Mouse (Mus musculus) heart, adult 2 months (tissue): ENCODE measurements around the gene Cenpx. TPM values are rescaled to one million over a fixed set of nuclear protein-coding genes. Genes with fewer than 3 reads are reported as not detected.
A peak's percentile ranks its signal among the peaks of the same experiment; 100 is the strongest.
"Not testable (repeated sequence)": the region's sequence is repeated elsewhere in the genome, so short reads cannot be mapped to it uniquely, and the experiment has no call there.

ENCODE experiments used
- DNase-seq, 2 experiments: peaks; one replicate each; pipeline ENCODE4 v3.0.0; 2021
- H3K27ac ChIP-seq: fragments of 200-600 bp; 2 replicates; pipeline ENCODE4 v1.8.1; 2022
- H3K27me3 ChIP-seq: fragments of 200-500 bp; 2 replicates; pipeline ENCODE4 v1.6.1; 2012; ENCODE audit warnings: mild to moderate bottlenecking, low read length, inconsistent platforms, mixed read lengths; ENCODE audit not compliant: control insufficient read depth, insufficient read depth
- H3K36me3 ChIP-seq: fragments of 200-500 bp; 2 replicates; pipeline ENCODE4 v1.6.1; 2012; ENCODE audit warnings: low read length, inconsistent platforms; ENCODE audit not compliant: control insufficient read depth, insufficient read depth
- H3K4me1 ChIP-seq: fragments of 200-500 bp; 2 replicates; pipeline ENCODE4 v1.6.1; 2011; ENCODE audit warnings: low read length; ENCODE audit not compliant: control insufficient read depth, insufficient read depth
- H3K4me3 ChIP-seq: fragments of 200-600 bp; 2 replicates; pipeline ENCODE4 v1.8.1; 2022
- H3K79me2 ChIP-seq: fragments of 200-500 bp; replicated peaks from 2 replicates; pipeline ENCODE4 v1.6.1; 2012; ENCODE audit warnings: mild to moderate bottlenecking, inconsistent platforms, low read length, moderate library complexity, mixed read lengths; ENCODE audit not compliant: control insufficient read depth, insufficient read depth
- H3K9ac ChIP-seq: fragments of 200-500 bp; 2 replicates; pipeline ENCODE4 v1.6.1; 2012; ENCODE audit warnings: low read depth, mild to moderate bottlenecking, control low read depth, inconsistent platforms, low read length, mixed read lengths
- CTCF ChIP-seq: fragments of 200-600 bp; IDR thresholded peaks from 2 replicates; pipeline ENCODE4 v1.8.1; 2022; ENCODE audit warnings: antibody characterized with exemption, mild to moderate bottlenecking, moderate library complexity
- EP300 ChIP-seq: fragments of 200-500 bp; IDR thresholded peaks from 2 replicates; pipeline ENCODE4 v1.6.1; 2011; ENCODE audit warnings: low read depth, low read length, control low read depth; ENCODE audit not compliant: insufficient read depth
- POLR2A ChIP-seq: fragments of 200-500 bp; IDR thresholded peaks from 2 replicates; pipeline ENCODE4 v1.6.1; 2011; ENCODE audit warnings: mild to moderate bottlenecking, low read depth, low read length, control low read depth; ENCODE audit not compliant: insufficient read depth
- WGBS: fragments of 180-500 bp; shearing (Covaris S2); methylation state at CpG from one replicate; pipeline ENCODE4 v1.1.7; 2018; 5-methylcytosine and 5-hydroxymethylcytosine counted together
- intact Hi-C: fragments of 180-260 bp; cut with DNase I; formaldehyde crosslinking; loops from one replicate; pipeline ENCODE4 v1.15.1; 2025
- long read RNA-seq: library from polyadenylated mRNA; stranded (forward); transcript quantifications from one replicate; pipeline ENCODE4 v2.0.0, GENCODE M21; 2021
- polyA plus RNA-seq: library from polyadenylated mRNA; depleted of rRNA; stranded (reverse); fragments of >200 nt; gene quantifications from 2 replicates; pipeline ENCODE4 v1.2.3, GENCODE M21; 2012; rRNA removed
- total RNA-seq, 2 experiments: library from RNA; stranded (reverse); gene quantifications; 2 replicates each; pipeline ENCODE4 v1.2.3; 2021

Gene Cenpx
- total RNA-seq, result 10 to 100 TPM; 26.4 to 34.2 TPM
- polyA plus RNA-seq, result 51.4 and 53.0 TPM in 2 replicates
- long read RNA-seq, transcript Cenpx-202 (5 exons, 606 nt), result major isoform, 17 of 35 reads
- long read RNA-seq, partial matches to known transcripts, result 1 of 35 reads
- long read RNA-seq, other reads (novel, unspliced or antisense), result 15 of 35 reads

DNA sequence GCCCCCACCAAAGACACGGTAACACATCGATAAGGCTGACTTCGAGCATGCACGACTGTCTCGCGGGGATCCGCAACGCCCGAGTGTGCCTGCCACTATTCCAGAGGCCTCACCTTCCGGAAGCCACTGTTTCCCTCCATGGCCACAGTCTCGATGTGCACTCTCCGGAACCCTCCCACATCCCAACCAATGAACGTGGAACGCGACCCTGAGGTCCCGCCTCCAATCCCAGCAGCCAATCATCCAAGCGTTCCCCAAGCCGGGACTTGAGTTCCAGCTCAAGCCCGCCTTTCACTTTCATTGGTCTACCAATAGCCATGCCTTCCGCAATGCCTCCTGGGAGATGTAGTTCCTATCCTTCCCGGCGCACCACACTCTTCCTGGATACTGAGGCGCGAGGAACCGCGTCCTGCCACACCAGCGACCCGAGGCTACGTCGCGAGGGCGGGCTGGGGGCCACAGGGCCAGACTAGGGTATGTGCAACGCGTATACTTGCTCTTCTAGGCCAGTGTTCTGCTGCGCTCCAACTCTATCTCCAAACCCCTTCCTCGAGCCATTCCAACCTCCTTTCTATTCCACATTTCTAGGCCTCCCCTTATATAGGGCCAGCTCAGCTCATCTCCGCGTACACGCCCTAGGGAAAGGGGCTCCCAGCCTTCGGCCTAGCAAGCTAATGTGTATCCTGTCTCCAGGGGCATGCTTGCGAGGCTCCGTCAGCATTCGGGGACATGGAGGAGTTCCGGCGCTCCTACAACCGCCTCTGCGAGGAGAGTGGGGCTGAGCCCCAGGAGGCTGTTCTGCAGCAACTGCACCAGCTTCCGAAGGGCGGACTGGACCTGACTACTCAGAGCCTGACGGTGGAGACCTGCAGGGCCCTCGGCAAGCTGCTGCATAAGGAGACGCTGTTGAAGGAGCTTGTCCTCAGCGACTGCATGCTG, at the start of gene Cenpx, which contains the start of gene Lrrc45:
TSS of gene Cenpx (minus strand) at position 159 of the 939 bp plus-strand sequence.
TSS of gene Lrrc45 (plus strand) at position 346 of the 939 bp plus-strand sequence.
- peak within 1 kb of the TSS; percentile 76 for H3K27ac ChIP-seq
- H3K79me2 ChIP-seq, result no peaks in the 10 kb centered on the region
- intact Hi-C loops, result loop anchor here (2.0 to 5.0 kb wide), 4 partner anchors 89 to 225 kb away; partner anchors contain the start of genes Arhgdia and Sirt7
- peak; percentile 95 to 98 for DNase-seq
- H3K9ac ChIP-seq, result peak within 1 kb of the TSS; percentile 58
- WGBS, result 2% methylated on average over 53 of the region's 53 CpGs
- H3K4me3 ChIP-seq, result peak within 1 kb of the TSS; percentile 65
- no peaks in the 10 kb centered on the region for H3K27me3 ChIP-seq
- H3K36me3 ChIP-seq, result no peaks in the 10 kb centered on the region
- H3K4me1 ChIP-seq, result peaks cover 5% of the 10 kb centered on the region; the same call in 1 of the 2 replicates
- TF ChIP-seq CTCF (no peak), EP300 (0 out of 2 replicates have a peak, but pooled peaks have one; percentile 41), POLR2A (peak; percentile 88)

DNA sequence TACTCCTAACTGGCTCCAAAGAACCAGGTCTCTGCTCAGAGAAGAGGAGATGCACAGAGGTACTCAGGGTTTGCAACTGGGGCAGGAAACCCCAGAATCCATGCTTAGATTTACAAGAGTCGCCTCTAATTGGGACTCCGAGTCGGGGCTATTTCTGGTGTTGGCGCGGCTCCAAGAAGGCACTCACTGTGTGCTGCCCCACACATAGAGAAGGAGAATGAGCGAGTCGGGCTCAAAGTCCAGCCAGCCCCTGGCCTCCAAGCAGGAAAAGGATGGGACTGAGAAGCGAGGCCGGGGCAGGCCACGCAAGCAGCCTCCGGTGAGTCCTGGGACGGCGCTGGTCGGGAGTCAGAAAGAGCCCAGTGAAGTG, 49.1 kb upstream of the Cenpx start, which contains the start of gene Hmga1b:
TSS of gene Hmga1b (plus strand) at position 123 of the 370 bp plus-strand sequence.
- H3K27ac ChIP-seq, H3K36me3 ChIP-seq, H3K79me2 ChIP-seq, intact Hi-C loops, H3K9ac ChIP-seq, H3K4me1 ChIP-seq, H3K4me3 ChIP-seq, DNase-seq, H3K27me3 ChIP-seq: not testable (repeated sequence)
- WGBS, result 8% methylated on average over 14 of the region's 14 CpGs

DNA sequence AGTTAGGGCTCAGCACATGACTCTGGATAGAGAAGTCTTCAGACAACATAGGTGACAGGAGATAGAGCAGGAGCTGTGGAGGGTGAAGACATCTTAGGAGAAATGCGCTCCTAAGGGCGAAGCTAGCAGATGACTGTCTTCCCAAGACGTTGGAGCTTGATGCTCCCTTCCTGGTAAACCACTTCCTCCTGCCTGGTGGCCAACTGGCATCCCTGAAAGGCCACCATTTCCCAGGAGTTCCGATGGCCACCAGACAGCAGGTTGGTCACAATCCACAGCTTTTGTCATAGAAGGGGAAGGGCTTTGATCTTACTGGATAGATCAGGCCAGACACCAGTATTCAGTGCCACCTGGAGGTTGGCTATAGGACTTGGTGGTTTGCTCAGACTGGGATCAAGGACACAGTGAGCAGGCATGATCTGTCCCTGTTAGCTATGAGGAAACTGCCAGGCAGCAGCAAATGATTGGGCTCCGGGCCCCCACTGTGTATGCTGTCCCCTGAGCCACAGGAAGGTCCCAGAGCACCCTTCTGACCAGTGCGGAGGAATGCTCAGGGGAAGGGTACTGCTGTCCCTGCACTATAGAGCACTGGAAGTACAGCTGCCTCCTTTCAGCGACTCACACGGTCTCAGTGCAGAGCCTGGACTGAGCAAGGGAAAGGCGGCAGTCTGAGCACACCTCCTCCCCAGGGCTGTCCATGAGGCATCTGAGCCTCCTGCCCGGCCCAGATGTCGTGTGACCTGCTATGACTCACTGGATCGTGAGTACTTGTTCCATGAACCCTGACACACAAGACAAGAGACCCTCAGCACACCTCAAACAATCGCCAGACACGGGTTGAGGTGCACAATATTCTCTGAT, 48.5 kb upstream of the Cenpx start:
- Histone ChIP-seq H3K27ac (no peak overlapping the region), H3K36me3 (no peaks in the 10 kb centered on the region), H3K4me3 (no peak overlapping the region), H3K4me1 (no peaks in the 10 kb centered on the region), H3K27me3 (no peaks in the 10 kb centered on the region), H3K79me2 (no peaks in the 10 kb centered on the region), H3K9ac (no peak overlapping the region)
- DNase-seq, result no peak
- WGBS, result 55% methylated on average over 14 of the region's 14 CpGs
- intact Hi-C loops, result no loop called here
- TF ChIP-seq POLR2A (no peak), CTCF (no peak), EP300 (no peak)

DNA sequence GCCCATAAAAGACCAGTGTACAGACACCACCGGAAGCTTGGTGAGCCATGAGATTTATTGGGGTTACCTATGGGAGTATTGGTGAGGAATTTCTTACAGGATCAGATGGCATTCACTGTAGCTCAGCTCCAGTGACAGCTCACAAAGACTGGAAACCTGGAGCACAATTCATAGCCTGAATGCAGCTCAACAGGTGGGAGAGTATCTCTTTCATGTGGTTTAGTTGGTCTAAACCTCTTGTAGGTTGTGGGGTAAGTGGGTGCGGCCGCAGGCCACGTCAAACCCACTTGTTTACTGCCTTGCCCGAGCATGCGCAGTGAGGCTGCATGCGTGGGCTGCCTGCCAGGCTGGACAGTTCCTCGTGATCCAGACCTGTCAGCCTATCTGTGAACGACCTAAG, 46.7 kb upstream of the Cenpx start:
- no peaks in the 10 kb centered on the region for H3K27me3 ChIP-seq
- no peak for TF ChIP-seq EP300
- no peak for TF ChIP-seq CTCF
- TF ChIP-seq POLR2A, result no peak
- intact Hi-C loops, result no loop called here
- no peaks in the 10 kb centered on the region for H3K4me1 ChIP-seq
- no peak overlapping the region for H3K27ac ChIP-seq
- 63% methylated on average over 9 of the region's 9 CpGs for whole genome bisulfite sequencing
- H3K4me3 ChIP-seq, result no peak overlapping the region
- DNase-seq, result no peak
- no peak overlapping the region for H3K9ac ChIP-seq
- no peaks in the 10 kb centered on the region for H3K79me2 ChIP-seq
- no peaks in the 10 kb centered on the region for H3K36me3 ChIP-seq

DNA sequence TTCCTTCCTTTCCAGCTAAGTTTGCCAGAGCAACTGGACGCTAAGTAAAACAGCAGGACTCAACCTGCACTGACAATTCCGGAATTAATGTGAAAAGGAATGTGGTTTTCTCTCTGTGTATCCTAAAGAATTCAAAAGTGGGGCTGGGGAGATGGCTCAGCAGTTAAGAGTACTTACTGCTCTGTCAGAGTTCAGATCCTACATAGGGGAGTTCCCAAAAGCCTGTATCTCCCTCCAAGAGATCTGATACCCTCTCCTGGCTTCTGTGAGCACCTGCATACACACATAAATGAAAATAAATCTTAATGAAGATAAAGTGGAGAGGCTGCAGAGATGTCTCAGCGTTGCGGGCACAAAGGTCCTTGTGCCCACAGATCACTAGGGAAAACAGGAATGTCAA, 38.1 kb upstream of the Cenpx start:
- Histone ChIP-seq H3K36me3 (peaks cover 3% of the 10 kb centered on the region; the same call in 1 of the 2 replicates), H3K4me1 (peaks cover 7% of the 10 kb centered on the region), H3K9ac (no peak overlapping the region), H3K27me3 (no peaks in the 10 kb centered on the region), H3K4me3 (no peak overlapping the region), H3K27ac (no peak overlapping the region), H3K79me2 (no peaks in the 10 kb centered on the region)
- 63% methylated on average over 4 of the region's 4 CpGs for WGBS
- no peak for TF ChIP-seq POLR2A
- TF ChIP-seq EP300, result no peak
- no peak for TF ChIP-seq CTCF
- intact Hi-C loops, result loop anchor here (2.0 kb wide), 1 partner anchor 31 kb away; the partner anchor contains the start of gene Rac3
- no peak for DNase-seq
